Mouse (Mus musculus): ENCODE results near the gene Palm2. TPM values are rescaled to one million over a fixed set of nuclear protein-coding genes. Genes with fewer than 3 reads are reported as not detected.

Gene Palm2
- polyA plus RNA-seq, 1 experiment from 2014 or later, result 7.0 TPM

DNA sequence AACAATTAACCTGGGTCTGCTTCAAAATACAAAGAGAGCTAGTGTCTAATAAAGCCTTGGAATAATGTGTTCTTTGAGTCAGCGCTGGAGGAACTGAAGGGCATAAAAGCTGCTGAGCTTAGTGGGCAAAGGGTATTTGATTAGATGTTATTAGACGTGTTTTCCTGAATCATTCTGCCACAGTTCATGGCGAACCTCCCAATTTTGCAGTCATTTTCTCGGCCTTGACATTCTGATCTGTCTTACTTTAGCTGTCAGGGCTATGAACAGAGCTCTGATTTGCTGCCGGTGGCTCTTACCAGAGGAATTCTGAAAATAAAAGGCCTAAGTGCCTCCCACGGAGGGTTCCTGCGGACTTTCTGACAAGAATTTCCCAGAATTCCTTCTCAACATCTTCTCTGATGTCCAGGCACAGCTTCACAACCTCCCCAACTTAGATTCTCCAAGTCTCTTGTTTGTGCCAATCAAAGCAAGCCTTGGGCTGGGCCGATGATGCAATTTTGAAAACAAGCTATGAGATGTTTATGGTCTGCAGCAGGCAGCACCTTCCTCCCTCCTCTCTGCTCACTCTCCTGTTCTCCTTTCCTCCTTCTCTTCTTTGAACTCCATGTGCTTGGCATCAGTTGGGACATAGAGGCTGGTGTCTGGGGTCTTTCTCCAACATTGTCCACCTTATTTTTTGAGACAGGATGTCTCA, 305.0 kb downstream of the Palm2 start:
- Histone ChIP-seq H3K4me1 (ENCODE audit: control insufficient read depth, insufficient read depth, low read length) (no peaks in the 10 kb centered on the region), H3K9ac (replicated peaks; ENCODE audit: low read depth, low read length) (no peak overlapping the region), H3K27me3 (ENCODE audit: control insufficient read depth, insufficient read depth, low read length) (no peaks in the 10 kb centered on the region), H3K4me2 (replicated peaks; ENCODE audit: low read depth, low read length) (no peak overlapping the region), H3K27ac (ENCODE audit: low read length) (no peak overlapping the region), H3K9me3 (ENCODE audit: control insufficient read depth, low read depth, low read length) (no peaks in the 10 kb centered on the region), H3K4me3 (ENCODE audit: low read depth, low read length) (no peak overlapping the region), H3K36me3 (ENCODE audit: control insufficient read depth, insufficient read depth, low read length) (no peaks in the 10 kb centered on the region)
- ATAC-seq (ENCODE audit: insufficient number of reproducible peaks, insufficient read depth, low FRiP score, low read depth), result no peak
- 64% methylated on average over 8 of the region's 8 CpGs for WGBS

DNA sequence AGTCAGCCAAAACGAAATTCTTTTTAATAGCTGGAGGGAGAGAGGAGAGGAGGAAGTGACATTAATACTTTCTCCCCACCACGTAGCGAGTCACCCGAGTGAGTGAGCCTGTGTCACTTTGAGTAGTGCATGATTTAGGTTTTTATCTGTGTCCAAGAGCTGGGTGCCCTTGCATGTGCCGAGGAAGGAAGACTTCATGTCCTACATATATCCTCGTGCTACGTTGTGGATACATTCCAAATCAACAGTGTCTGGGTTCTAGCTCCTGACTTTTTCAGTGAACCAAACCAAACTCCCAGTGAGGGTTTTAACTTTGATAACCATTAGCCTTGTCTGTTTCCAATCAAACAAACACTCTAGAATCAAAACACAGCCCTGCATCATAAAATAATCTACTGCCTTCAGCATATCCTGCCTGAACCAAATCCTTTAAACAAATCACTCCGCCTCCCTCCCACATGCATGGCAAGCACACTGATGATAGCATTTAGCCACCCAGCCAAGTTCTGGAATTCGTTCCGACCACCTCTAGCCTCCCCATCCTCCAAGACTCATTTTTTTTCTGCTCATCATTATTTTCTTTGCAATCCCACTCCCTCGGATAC, 309.4 kb downstream of the Palm2 start:
- Histone ChIP-seq H3K9ac (replicated peaks; ENCODE audit: low read depth, low read length) (no peak overlapping the region), H3K4me3 (ENCODE audit: low read depth, low read length) (no peak overlapping the region), H3K36me3 (ENCODE audit: control insufficient read depth, insufficient read depth, low read length) (no peaks in the 10 kb centered on the region), H3K9me3 (ENCODE audit: control insufficient read depth, low read depth, low read length) (no peaks in the 10 kb centered on the region), H3K4me2 (replicated peaks; ENCODE audit: low read depth, low read length) (no peak overlapping the region), H3K4me1 (ENCODE audit: control insufficient read depth, insufficient read depth, low read length) (no peaks in the 10 kb centered on the region), H3K27me3 (ENCODE audit: control insufficient read depth, insufficient read depth, low read length) (no peaks in the 10 kb centered on the region), H3K27ac (ENCODE audit: low read length) (no peak overlapping the region)
- no peak for ATAC-seq (ENCODE audit: insufficient number of reproducible peaks, insufficient read depth, low FRiP score, low read depth)
- 59% methylated on average over 11 of the region's 11 CpGs for WGBS

DNA sequence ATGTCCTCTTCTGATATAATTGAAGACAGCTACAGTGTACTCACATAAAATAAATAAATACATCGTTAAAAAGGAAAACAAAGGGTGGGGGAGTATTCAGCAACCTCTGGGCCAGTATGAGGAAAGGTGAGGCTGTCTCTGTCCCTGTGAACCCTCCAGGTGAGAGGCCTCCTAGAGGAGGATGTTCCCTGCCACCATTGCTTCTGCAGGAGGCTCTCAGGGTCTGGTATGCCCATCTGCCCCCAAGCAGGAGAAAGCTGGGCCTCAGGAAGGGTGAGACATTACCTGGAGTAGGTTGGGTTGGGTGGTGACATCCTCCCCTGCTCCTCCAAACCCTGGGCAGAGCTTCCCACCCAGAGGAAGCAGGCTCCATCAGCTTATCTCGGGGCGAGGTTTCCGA, 316.6 kb downstream of the Palm2 start:
- H3K4me1 ChIP-seq (ENCODE audit: control insufficient read depth, insufficient read depth, low read length), result no peaks in the 10 kb centered on the region
- no peaks in the 10 kb centered on the region for H3K27me3 ChIP-seq (ENCODE audit: control insufficient read depth, insufficient read depth, low read length)
- no peak overlapping the region for H3K4me2 ChIP-seq (replicated peaks; ENCODE audit: low read depth, low read length)
- H3K9me3 ChIP-seq (ENCODE audit: control insufficient read depth, low read depth, low read length), result no peaks in the 10 kb centered on the region
- no peak for ATAC-seq (ENCODE audit: insufficient number of reproducible peaks, insufficient read depth, low FRiP score, low read depth)
- WGBS, result 57% methylated on average over 4 of the region's 4 CpGs
- H3K4me3 ChIP-seq (ENCODE audit: low read depth, low read length), result no peak overlapping the region
- no peaks in the 10 kb centered on the region for H3K36me3 ChIP-seq (ENCODE audit: control insufficient read depth, insufficient read depth, low read length)
- H3K27ac ChIP-seq (ENCODE audit: low read length), result no peak overlapping the region
- no peak overlapping the region for H3K9ac ChIP-seq (replicated peaks; ENCODE audit: low read depth, low read length)

DNA sequence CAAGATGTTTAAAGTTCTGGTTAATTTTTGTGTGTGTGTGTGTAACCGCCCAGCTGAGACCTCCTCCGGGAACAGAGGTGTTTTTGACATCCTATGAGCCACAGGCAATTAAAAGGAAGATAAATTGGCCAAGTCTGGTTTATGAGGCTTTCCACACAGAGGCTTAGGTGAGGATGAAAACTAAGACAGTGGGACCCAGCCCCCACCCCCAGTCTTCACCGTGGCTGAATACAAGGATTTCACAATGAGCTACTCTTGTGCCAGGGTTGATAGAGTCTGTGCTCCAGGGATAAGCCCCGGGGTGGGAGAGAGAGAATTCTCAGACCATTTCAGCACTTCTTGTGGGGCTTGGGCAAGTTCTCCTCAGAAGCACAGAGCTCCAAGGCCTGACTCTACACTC, 317.0 kb downstream of the Palm2 start:
- Histone ChIP-seq H3K4me1 (ENCODE audit: control insufficient read depth, insufficient read depth, low read length) (no peaks in the 10 kb centered on the region), H3K4me2 (replicated peaks; ENCODE audit: low read depth, low read length) (no peak overlapping the region), H3K4me3 (ENCODE audit: low read depth, low read length) (no peak overlapping the region), H3K9me3 (ENCODE audit: control insufficient read depth, low read depth, low read length) (no peaks in the 10 kb centered on the region), H3K27ac (ENCODE audit: low read length) (no peak overlapping the region), H3K36me3 (ENCODE audit: control insufficient read depth, insufficient read depth, low read length) (no peaks in the 10 kb centered on the region), H3K9ac (replicated peaks; ENCODE audit: low read depth, low read length) (no peak overlapping the region), H3K27me3 (ENCODE audit: control insufficient read depth, insufficient read depth, low read length) (no peaks in the 10 kb centered on the region)
- no peak for ATAC-seq (ENCODE audit: insufficient number of reproducible peaks, insufficient read depth, low FRiP score, low read depth)
- WGBS, result 52% methylated on average over 4 of the region's 4 CpGs

DNA sequence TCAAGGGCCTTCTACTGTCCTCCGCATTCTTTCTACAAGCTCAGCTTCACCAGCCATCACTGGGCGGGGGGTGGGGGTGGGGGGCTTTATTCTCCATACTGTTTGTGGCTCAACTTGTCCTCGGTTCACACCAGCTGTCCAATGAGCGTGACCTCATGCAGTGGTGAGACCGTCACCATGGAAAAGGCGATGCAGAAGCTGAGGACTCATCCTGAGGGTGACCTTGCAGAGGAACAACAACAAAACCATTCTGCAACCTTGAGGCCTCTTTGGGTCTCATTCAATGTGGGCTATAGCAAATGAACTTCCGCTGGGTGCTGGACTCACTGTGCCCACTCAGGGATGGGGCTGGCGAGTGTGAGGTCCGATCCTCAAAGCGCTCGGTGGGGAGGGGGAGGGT, 317.5 kb downstream of the Palm2 start:
- Histone ChIP-seq H3K27ac (ENCODE audit: low read length) (no peak overlapping the region), H3K9me3 (ENCODE audit: control insufficient read depth, low read depth, low read length) (no peaks in the 10 kb centered on the region), H3K9ac (replicated peaks; ENCODE audit: low read depth, low read length) (no peak overlapping the region), H3K27me3 (ENCODE audit: control insufficient read depth, insufficient read depth, low read length) (no peaks in the 10 kb centered on the region), H3K4me3 (ENCODE audit: low read depth, low read length) (no peak overlapping the region), H3K4me2 (replicated peaks; ENCODE audit: low read depth, low read length) (no peak overlapping the region), H3K4me1 (ENCODE audit: control insufficient read depth, insufficient read depth, low read length) (no peaks in the 10 kb centered on the region), H3K36me3 (ENCODE audit: control insufficient read depth, insufficient read depth, low read length) (no peaks in the 10 kb centered on the region)
- ATAC-seq (ENCODE audit: insufficient number of reproducible peaks, insufficient read depth, low FRiP score, low read depth), result no peak
- WGBS, result 93% methylated on average over 11 of the region's 11 CpGs

DNA sequence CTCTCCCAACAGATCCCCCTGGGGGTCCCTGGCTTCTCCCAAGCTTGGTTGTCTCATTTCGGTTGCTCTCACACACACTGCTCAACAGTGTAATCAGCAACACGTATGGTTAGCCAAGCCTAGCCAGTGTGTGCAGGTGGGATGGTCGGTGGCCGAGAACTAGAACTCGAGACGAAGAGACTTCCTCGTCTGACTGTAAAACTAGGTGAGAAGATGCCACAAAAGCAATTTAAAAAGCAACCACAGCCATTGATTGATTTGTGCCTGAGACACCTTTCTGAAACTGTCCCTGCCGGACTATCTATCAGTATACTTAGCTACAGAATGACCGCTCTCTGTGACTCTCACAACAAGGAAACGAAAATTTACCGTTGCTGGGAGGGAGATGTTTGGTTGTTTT, 321.0 kb downstream of the Palm2 start:
- Histone ChIP-seq H3K36me3 (ENCODE audit: control insufficient read depth, insufficient read depth, low read length) (no peaks in the 10 kb centered on the region), H3K4me2 (replicated peaks; ENCODE audit: low read depth, low read length) (no peak overlapping the region)
- 91% methylated on average over 11 of the region's 11 CpGs for WGBS

DNA sequence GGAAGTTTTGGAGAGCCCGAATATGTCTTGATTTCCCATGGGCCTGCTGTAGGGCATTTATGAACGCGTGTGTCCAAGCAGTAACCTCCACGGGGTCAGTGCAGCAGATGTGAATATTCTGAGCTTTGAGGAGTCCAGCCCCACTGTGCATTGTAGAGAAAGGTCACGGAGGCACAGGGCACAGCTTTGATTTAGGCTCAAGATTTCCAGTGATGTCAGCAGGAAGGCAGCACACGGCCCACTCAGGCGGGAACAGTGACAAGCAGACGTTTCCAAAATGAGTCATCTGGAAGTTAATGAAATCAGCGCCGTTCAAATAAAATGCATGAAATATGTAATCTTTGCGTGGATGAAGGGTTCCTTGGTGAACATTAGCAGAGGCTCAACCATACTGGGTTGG, 323.9 kb downstream of the Palm2 start:
- Histone ChIP-seq H3K27ac (ENCODE audit: low read length) (no peak overlapping the region), H3K9ac (replicated peaks; ENCODE audit: low read depth, low read length) (no peak overlapping the region), H3K27me3 (ENCODE audit: control insufficient read depth, insufficient read depth, low read length) (no peaks in the 10 kb centered on the region), H3K4me1 (ENCODE audit: control insufficient read depth, insufficient read depth, low read length) (no peaks in the 10 kb centered on the region), H3K4me3 (ENCODE audit: low read depth, low read length) (no peak overlapping the region), H3K36me3 (ENCODE audit: control insufficient read depth, insufficient read depth, low read length) (no peaks in the 10 kb centered on the region), H3K4me2 (replicated peaks; ENCODE audit: low read depth, low read length) (no peak overlapping the region), H3K9me3 (ENCODE audit: control insufficient read depth, low read depth, low read length) (no peaks in the 10 kb centered on the region)
- ATAC-seq (ENCODE audit: insufficient number of reproducible peaks, insufficient read depth, low FRiP score, low read depth), result no peak
- WGBS, result 62% methylated on average over 11 of the region's 11 CpGs

More for the DNA sequence above, 321.0 kb downstream of the Palm2 start:
- Histone ChIP-seq H3K27ac (ENCODE audit: low read length) (no peak overlapping the region), H3K4me1 (ENCODE audit: control insufficient read depth, insufficient read depth, low read length) (no peaks in the 10 kb centered on the region), H3K27me3 (ENCODE audit: control insufficient read depth, insufficient read depth, low read length) (no peaks in the 10 kb centered on the region), H3K4me3 (ENCODE audit: low read depth, low read length) (no peak overlapping the region), H3K9me3 (ENCODE audit: control insufficient read depth, low read depth, low read length) (no peaks in the 10 kb centered on the region), H3K9ac (replicated peaks; ENCODE audit: low read depth, low read length) (no peak overlapping the region)
- ATAC-seq (ENCODE audit: insufficient number of reproducible peaks, insufficient read depth, low FRiP score, low read depth), result no peak
